Mouse (Mus musculus): ENCODE data around the gene Ndufb7. TPM values are rescaled to one million over a fixed set of nuclear protein-coding genes. Genes with fewer than 3 reads are reported as not detected.

Ndufb7 gene
- total RNA-seq, 2 experiments from 2014 or later, result 144 to 147 TPM

DNA sequence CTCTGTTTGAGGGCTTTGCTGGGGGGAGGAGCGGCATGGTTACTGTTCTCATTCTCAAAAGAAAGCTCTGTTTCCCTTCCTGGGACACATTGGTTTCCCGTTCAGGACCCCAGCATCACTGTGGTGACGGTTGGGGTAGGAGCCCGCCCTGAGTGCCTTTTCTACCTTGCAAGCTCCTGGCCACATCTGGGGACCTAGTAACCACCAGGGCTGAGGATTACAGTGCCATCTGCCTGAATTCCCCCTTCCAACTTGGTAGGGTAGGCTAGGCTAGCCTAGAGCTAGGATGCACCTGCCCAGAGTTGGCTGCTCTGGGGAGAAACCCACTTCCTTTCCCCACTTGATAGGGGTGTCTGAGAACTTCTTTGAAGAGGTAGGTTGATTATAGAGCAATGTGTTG lies 45.5 kb downstream of the Ndufb7 start:
- intact Hi-C loops (cut with DNase I), result no loop called here
- no peak for TF ChIP-seq CTCF (IDR thresholded peaks at IDR 0.05)
- Histone ChIP-seq H3K4me3 (no peak overlapping the region), H3K27ac (no peak overlapping the region)
- DNase-seq (ENCODE audit: extremely low spot score in 1 of 2, low spot score in 2 of 2), result no peak

DNA sequence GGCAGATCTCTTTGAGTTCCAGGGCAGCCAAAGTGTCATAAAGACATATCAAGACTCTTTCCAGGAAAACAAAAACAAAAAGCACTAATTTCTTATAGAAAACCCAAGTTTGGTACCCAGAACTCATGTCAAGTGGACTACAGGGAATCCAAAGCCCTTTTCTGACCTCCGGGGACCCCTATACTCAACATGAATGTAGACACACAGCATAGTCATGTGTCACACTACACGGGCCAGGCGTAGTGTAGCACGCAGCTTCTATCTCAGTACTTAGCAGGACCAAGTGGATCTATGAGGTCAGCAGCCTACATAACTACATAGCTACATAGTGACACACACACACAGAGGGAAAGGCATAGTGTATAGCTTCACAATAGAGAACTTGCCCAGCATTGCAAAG lies 47.2 kb downstream of the Ndufb7 start:
- DNase-seq (ENCODE audit: extremely low spot score in 1 of 2, low spot score in 2 of 2), result no peak
- TF ChIP-seq CTCF (IDR thresholded peaks at IDR 0.05), result no peak
- intact Hi-C loops (cut with DNase I), result no loop called here
- Histone ChIP-seq H3K27ac (no peak overlapping the region), H3K4me3 (no peak overlapping the region)

DNA sequence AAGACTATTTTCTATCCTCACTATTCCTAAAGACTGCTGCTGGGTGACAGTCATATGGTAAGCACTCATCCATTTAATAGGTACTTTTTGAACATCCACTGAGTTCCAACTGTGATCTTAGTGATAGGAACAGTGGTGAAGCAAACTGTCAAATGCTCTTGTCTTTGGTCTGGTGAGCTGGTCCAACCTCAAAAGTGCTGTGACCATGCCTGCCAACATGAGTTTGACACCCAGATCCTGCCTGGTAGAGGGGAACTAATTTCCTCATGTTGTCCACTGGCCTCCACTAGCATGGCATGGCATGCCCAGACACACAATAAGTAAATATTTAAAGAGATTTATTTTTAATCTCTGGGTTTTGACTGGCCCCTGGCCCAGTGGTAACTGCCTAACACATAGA lies 50.2 kb downstream of the Ndufb7 start:
- Histone ChIP-seq H3K4me3 (no peak overlapping the region), H3K27ac (peak overlapping the region; percentile 69)
- no peak for DNase-seq (ENCODE audit: extremely low spot score in 1 of 2, low spot score in 2 of 2)
- no peak for TF ChIP-seq CTCF (IDR thresholded peaks at IDR 0.05)
- intact Hi-C loops (cut with DNase I), result no loop called here

GRCm38 (mm10) chr8:83617111-83617510 lies 50.6 kb downstream of the Ndufb7 start:
- no peak for TF ChIP-seq CTCF (IDR thresholded peaks at IDR 0.05)
- DNase-seq (ENCODE audit: extremely low spot score in 1 of 2, low spot score in 2 of 2), result no peak
- intact Hi-C loops (cut with DNase I), result no loop called here

GRCm38 (mm10) chr8:83618566-83618965 lies 52.1 kb downstream of the Ndufb7 start:
- Histone ChIP-seq H3K27ac (no peak overlapping the region), H3K4me3 (no peak overlapping the region)
- TF ChIP-seq CTCF (IDR thresholded peaks at IDR 0.05), result no peak
- no peak for DNase-seq (ENCODE audit: extremely low spot score in 1 of 2, low spot score in 2 of 2)
- intact Hi-C loops (cut with DNase I), result no loop called here

More at GRCm38 (mm10) chr8:83617111-83617510, 50.6 kb downstream of the Ndufb7 start:
- Histone ChIP-seq H3K4me3 (no peak overlapping the region), H3K27ac (peak overlapping the region; percentile 69)

- intact Hi-C loops (cut with DNase I), result loop anchor here (5.0 kb wide), 1 partner anchor 52 kb away; the partner anchor contains the start of gene Ndufb7
- Histone ChIP-seq H3K27ac (no peak overlapping the region), H3K4me3 (no peak overlapping the region)
These were observed 53.3 kb downstream of the Ndufb7 start for GRCm38 (mm10) chr8:83619568-83620285.

More at GRCm38 (mm10) chr8:83619568-83620285, 53.3 kb downstream of the Ndufb7 start:
- no peak for TF ChIP-seq CTCF (IDR thresholded peaks at IDR 0.05)
- DNase-seq (ENCODE audit: extremely low spot score in 1 of 2, low spot score in 2 of 2), result no peak

Other genes starting within 250 kb of the Ndufb7 start
- gene Elmod2, start 234.2 kb upstream of the Ndufb7 start, total RNA-seq (2021), result 10 to 100 TPM; 12.1 to 12.7 TPM
- not detected for gene Mgat4d, start 218.2 kb upstream of the Ndufb7 start, total RNA-seq (2021)
- gene Clgn, start 176.8 kb upstream of the Ndufb7 start, total RNA-seq (2021), result 1 to 10 TPM; 8.7 to 8.8 TPM
- gene Scoc, start 108.3 kb upstream of the Ndufb7 start, total RNA-seq (2021), result 100 to 1,000 TPM; 210 to 211 TPM
- not detected for gene Olfr370, start 30.9 kb upstream of the Ndufb7 start, total RNA-seq (2021)
- gene Tecr, start 41.3 kb downstream of the Ndufb7 start, total RNA-seq (2021), result 100 to 1,000 TPM; 572 to 605 TPM
- gene Dnajb1, start 41.5 kb downstream of the Ndufb7 start, total RNA-seq (2021), result 10 to 100 TPM; 50.1 to 71.0 TPM
- 10 to 100 TPM; 84.6 to 88.2 TPM for gene Gipc1, start 86.0 kb downstream of the Ndufb7 start, total RNA-seq (2021)
- gene Ptger1, start 100.0 kb downstream of the Ndufb7 start, total RNA-seq (2021), result 1 to 10 TPM in 1 of 2 experiments, under 1 TPM in 1; 0.95 to 2.2 TPM
- gene Pkn1, start 132.5 kb downstream of the Ndufb7 start, total RNA-seq (2021), result 10 to 100 TPM; 60.9 to 65.6 TPM
- 10 to 100 TPM; 19.9 to 20.2 TPM for gene Ddx39, start 148.5 kb downstream of the Ndufb7 start, total RNA-seq (2021)
- gene Adgre5, start 174.7 kb downstream of the Ndufb7 start, total RNA-seq (2021), result 10 to 100 TPM in 1 of 2 experiments, 1 to 10 TPM in 1; 8.9 to 11.5 TPM

Measured in left cerebral cortex, adult 2 months (tissue).